Mouse (Mus musculus): ENCODE results near the gene Gm7073. TPM values are rescaled to one million over a fixed set of nuclear protein-coding genes. Genes with fewer than 3 reads are reported as not detected.

Gene Gm7073
- polyA plus RNA-seq, 1 experiment from 2014 or later: not detected

DNA sequence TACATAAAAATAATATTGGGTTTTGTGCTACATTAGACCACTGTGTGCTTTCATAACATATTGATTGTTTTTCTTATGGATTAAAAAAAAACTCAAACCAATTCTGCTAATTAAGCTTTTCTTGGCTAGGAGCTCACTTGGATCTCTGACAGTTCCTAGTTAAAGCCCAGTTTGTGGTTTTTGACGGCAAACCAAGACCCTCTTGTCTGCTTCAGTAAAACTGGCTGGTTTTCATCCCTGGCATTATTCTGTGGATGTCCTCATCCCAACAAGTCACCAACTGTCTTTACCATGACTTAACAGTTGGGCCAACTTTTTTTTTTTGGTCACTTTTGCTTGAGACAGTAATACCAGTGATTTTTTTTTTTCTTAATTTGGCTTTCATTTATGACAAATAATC lies 3.9 kb upstream of the Gm7073 start:
- H3K4me1 ChIP-seq (ENCODE audit: control insufficient read depth, insufficient read depth, low read length): no peaks in the 10 kb centered on the region
- no peaks in the 10 kb centered on the region for H3K27me3 ChIP-seq (replicated peaks; ENCODE audit: control insufficient read depth, insufficient read depth, low read length)
- H3K4me2 ChIP-seq (ENCODE audit: low read length): no peak overlapping the region
- DNase-seq (ENCODE audit: low spot score) (peak; percentile 60), ATAC-seq (no peak)
- WGBS: 34% methylated on average over 1 of the region's 1 CpGs
- no peaks in the 10 kb centered on the region for H3K9me3 ChIP-seq (replicated peaks; ENCODE audit: control insufficient read depth, low read length)
- no peak overlapping the region for H3K27ac ChIP-seq (ENCODE audit: low read depth, low read length)
- no peak overlapping the region for H3K9ac ChIP-seq (ENCODE audit: low read length)
- no peaks in the 10 kb centered on the region for H3K36me3 ChIP-seq (ENCODE audit: control insufficient read depth, insufficient read depth, low read length)
- H3K4me3 ChIP-seq (ENCODE audit: low read depth, low read length): no peak overlapping the region

GRCm38 (mm10) chrX:60503995-60504394 lies 35.1 kb downstream of the Gm7073 start:
- H3K4me3 ChIP-seq (ENCODE audit: low read depth, low read length): no peak overlapping the region
- no peaks in the 10 kb centered on the region for H3K27me3 ChIP-seq (replicated peaks; ENCODE audit: control insufficient read depth, insufficient read depth, low read length)
- H3K9ac ChIP-seq (ENCODE audit: low read length): no peak overlapping the region
- no peak overlapping the region for H3K27ac ChIP-seq (ENCODE audit: low read depth, low read length)
- ATAC-seq (peak; percentile 66; the same call in 1 of the 2 replicates), DNase-seq (ENCODE audit: low spot score) (peak; percentile 52)
- H3K36me3 ChIP-seq (ENCODE audit: control insufficient read depth, insufficient read depth, low read length): no peaks in the 10 kb centered on the region
- no peaks in the 10 kb centered on the region for H3K9me3 ChIP-seq (replicated peaks; ENCODE audit: control insufficient read depth, low read length)
- H3K4me1 ChIP-seq (ENCODE audit: control insufficient read depth, insufficient read depth, low read length): no peaks in the 10 kb centered on the region
- H3K4me2 ChIP-seq (ENCODE audit: low read length): no peak overlapping the region

DNA sequence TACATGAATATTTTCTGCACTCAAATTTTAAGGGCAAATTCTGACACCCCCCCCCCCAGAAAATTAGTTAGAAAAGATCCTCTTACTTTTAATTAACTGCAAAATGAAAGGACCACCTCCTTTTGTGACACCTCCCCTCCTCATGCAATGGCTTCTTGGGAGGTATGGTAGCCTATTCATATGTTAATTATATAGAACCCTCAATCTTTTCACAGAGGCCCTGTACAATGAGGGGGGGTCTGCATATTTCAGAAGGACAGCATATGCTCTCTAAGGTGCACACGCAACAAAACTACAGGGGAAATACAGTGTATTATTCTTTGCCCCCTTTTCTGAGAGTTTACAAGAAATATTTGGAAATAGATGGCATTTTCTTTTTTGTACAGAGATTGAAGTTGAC lies 41.3 kb downstream of the Gm7073 start:
- Histone ChIP-seq H3K4me3 (ENCODE audit: low read depth, low read length) (no peak overlapping the region), H3K9me3 (replicated peaks; ENCODE audit: control insufficient read depth, low read length) (no peaks in the 10 kb centered on the region), H3K36me3 (ENCODE audit: control insufficient read depth, insufficient read depth, low read length) (no peaks in the 10 kb centered on the region), H3K9ac (ENCODE audit: low read length) (no peak overlapping the region), H3K4me1 (ENCODE audit: control insufficient read depth, insufficient read depth, low read length) (no peaks in the 10 kb centered on the region), H3K27me3 (replicated peaks; ENCODE audit: control insufficient read depth, insufficient read depth, low read length) (no peaks in the 10 kb centered on the region), H3K27ac (ENCODE audit: low read depth, low read length) (no peak overlapping the region), H3K4me2 (ENCODE audit: low read length) (no peak overlapping the region)
- DNase-seq (ENCODE audit: low spot score): peak; percentile 33
- ATAC-seq: peak; percentile 80; the same call in 1 of the 2 replicates
- 42% methylated on average over 1 of the region's 1 CpGs for WGBS

- no peaks in the 10 kb centered on the region for H3K9me3 ChIP-seq (replicated peaks; ENCODE audit: control insufficient read depth, low read length)
- H3K27ac ChIP-seq (ENCODE audit: low read depth, low read length): no peak overlapping the region
- H3K4me2 ChIP-seq (ENCODE audit: low read length): no peak overlapping the region
- no peaks in the 10 kb centered on the region for H3K4me1 ChIP-seq (ENCODE audit: control insufficient read depth, insufficient read depth, low read length)
- no peaks in the 10 kb centered on the region for H3K27me3 ChIP-seq (replicated peaks; ENCODE audit: control insufficient read depth, insufficient read depth, low read length)
- H3K9ac ChIP-seq (ENCODE audit: low read length): no peak overlapping the region
- no peak; the same call in 1 of the 2 replicates for ATAC-seq
- H3K4me3 ChIP-seq (ENCODE audit: low read depth, low read length): no peak overlapping the region
- DNase-seq (ENCODE audit: low spot score): peak; percentile 20
- H3K36me3 ChIP-seq (ENCODE audit: control insufficient read depth, insufficient read depth, low read length): no peaks in the 10 kb centered on the region
These were observed 43.7 kb downstream of the Gm7073 start for GRCm38 (mm10) chrX:60495308-60495707.

DNA sequence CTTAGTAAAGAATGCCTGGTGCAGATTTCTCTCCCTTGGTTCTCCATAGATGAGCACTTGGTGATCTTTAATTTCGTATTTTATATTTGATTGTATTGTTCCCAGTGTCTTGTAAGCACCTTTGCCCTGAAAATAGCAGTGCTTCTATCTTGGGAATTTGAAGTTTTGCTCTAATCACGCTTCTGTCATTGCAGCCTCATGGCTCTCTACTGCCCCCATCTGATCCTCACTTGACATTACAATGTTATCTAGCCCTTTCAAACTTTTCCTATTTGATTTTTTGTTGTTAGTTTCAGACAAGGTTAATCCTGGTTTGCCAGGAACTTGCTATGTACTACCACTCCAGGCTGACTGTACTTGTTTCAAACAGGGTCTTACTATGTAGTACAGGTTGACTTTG lies 75.3 kb downstream of the Gm7073 start:
- WGBS: 21% methylated on average over 2 of the region's 2 CpGs
- Histone ChIP-seq H3K9me3 (replicated peaks; ENCODE audit: control insufficient read depth, low read length) (no peaks in the 10 kb centered on the region), H3K27me3 (replicated peaks; ENCODE audit: control insufficient read depth, insufficient read depth, low read length) (no peaks in the 10 kb centered on the region), H3K27ac (ENCODE audit: low read depth, low read length) (no peak overlapping the region), H3K4me3 (ENCODE audit: low read depth, low read length) (no peak overlapping the region), H3K4me1 (ENCODE audit: control insufficient read depth, insufficient read depth, low read length) (no peaks in the 10 kb centered on the region), H3K9ac (ENCODE audit: low read length) (no peak overlapping the region), H3K36me3 (ENCODE audit: control insufficient read depth, insufficient read depth, low read length) (no peaks in the 10 kb centered on the region), H3K4me2 (ENCODE audit: low read length) (no peak overlapping the region)
- DNase-seq (ENCODE audit: low spot score) (peak; percentile 29), ATAC-seq (no peak)

DNA sequence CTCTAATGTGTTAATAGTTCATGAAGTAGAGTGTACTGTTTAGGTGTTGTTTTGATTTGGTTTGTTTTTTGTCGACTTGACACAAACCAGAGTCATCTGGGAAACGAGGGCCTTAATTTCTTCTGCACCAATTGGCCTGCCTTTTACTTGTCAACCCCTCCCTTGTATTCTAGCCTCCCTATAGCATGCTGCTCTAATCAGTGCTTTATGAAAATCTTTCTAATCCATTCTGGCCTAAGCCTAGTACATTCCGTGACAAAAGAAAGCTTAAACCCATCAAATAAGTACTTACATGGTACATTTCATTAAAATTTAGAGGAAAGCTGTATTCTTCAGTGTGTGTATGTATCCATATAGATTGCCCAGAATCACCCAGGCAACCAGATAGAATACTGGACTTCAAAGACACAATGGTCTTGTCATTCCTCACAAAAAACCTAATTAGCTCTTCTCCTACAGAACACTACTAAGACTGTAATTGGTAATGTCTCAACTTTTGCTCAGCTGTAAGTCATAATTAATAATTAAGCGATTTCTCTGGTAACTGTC lies 124.4 kb downstream of the Gm7073 start:
- DNase-seq (ENCODE audit: low spot score) (peak; percentile 22), ATAC-seq (peak; percentile 26; the same call in 1 of the 2 replicates)
- no peak overlapping the region for H3K27ac ChIP-seq (ENCODE audit: low read depth, low read length)
- 30% methylated on average over 4 of the region's 4 CpGs for WGBS
- H3K4me1 ChIP-seq (ENCODE audit: control insufficient read depth, insufficient read depth, low read length): no peaks in the 10 kb centered on the region
- no peaks in the 10 kb centered on the region for H3K9me3 ChIP-seq (replicated peaks; ENCODE audit: control insufficient read depth, low read length)
- H3K27me3 ChIP-seq (replicated peaks; ENCODE audit: control insufficient read depth, insufficient read depth, low read length): no peaks in the 10 kb centered on the region
- no peak overlapping the region for H3K4me3 ChIP-seq (ENCODE audit: low read depth, low read length)
- no peak overlapping the region for H3K9ac ChIP-seq (ENCODE audit: low read length)
- no peak overlapping the region for H3K4me2 ChIP-seq (ENCODE audit: low read length)
- H3K36me3 ChIP-seq (ENCODE audit: control insufficient read depth, insufficient read depth, low read length): no peaks in the 10 kb centered on the region

GRCm38 (mm10) chrX:60405681-60406080 lies 133.4 kb downstream of the Gm7073 start:
- no peaks in the 10 kb centered on the region for H3K36me3 ChIP-seq (ENCODE audit: control insufficient read depth, insufficient read depth, low read length)
- ATAC-seq: no peak
- DNase-seq (ENCODE audit: low spot score): no peak
- H3K27me3 ChIP-seq (replicated peaks; ENCODE audit: control insufficient read depth, insufficient read depth, low read length): no peaks in the 10 kb centered on the region
- 69% methylated on average over 4 of the region's 4 CpGs for WGBS
- peaks cover 4% of the 10 kb centered on the region; the same call in 1 of the 2 replicates for H3K4me1 ChIP-seq (ENCODE audit: control insufficient read depth, insufficient read depth, low read length)
- H3K4me3 ChIP-seq (ENCODE audit: low read depth, low read length): no peak overlapping the region
- H3K4me2 ChIP-seq (ENCODE audit: low read length): no peak overlapping the region
- H3K9me3 ChIP-seq (replicated peaks; ENCODE audit: control insufficient read depth, low read length): no peaks in the 10 kb centered on the region
- H3K9ac ChIP-seq (ENCODE audit: low read length): no peak overlapping the region
- H3K27ac ChIP-seq (ENCODE audit: low read depth, low read length): no peak overlapping the region

GRCm38 (mm10) chrX:60404668-60405044 lies 134.4 kb downstream of the Gm7073 start:
- Histone ChIP-seq H3K4me2 (ENCODE audit: low read length) (peak overlapping the region; percentile 33), H3K9ac (ENCODE audit: low read length) (peak overlapping the region; percentile 91), H3K27me3 (replicated peaks; ENCODE audit: control insufficient read depth, insufficient read depth, low read length) (no peaks in the 10 kb centered on the region), H3K9me3 (replicated peaks; ENCODE audit: control insufficient read depth, low read length) (no peaks in the 10 kb centered on the region), H3K4me1 (ENCODE audit: control insufficient read depth, insufficient read depth, low read length) (peaks cover 4% of the 10 kb centered on the region; the same call in 1 of the 2 replicates), H3K36me3 (ENCODE audit: control insufficient read depth, insufficient read depth, low read length) (no peaks in the 10 kb centered on the region), H3K4me3 (ENCODE audit: low read depth, low read length) (peak overlapping the region; percentile 58), H3K27ac (ENCODE audit: low read depth, low read length) (peak overlapping the region; percentile 90)
- DNase-seq (ENCODE audit: low spot score): peak; percentile 95
- ATAC-seq: peak; percentile 97
- 33% methylated on average over 17 of the region's 17 CpGs for WGBS

GRCm38 (mm10) chrX:60403764-60404667 lies 135.0 kb downstream of the Gm7073 start:
- Histone ChIP-seq H3K4me2 (ENCODE audit: low read length) (peak overlapping the region; percentile 60), H3K4me1 (ENCODE audit: control insufficient read depth, insufficient read depth, low read length) (peaks cover 4% of the 10 kb centered on the region; the same call in 1 of the 2 replicates), H3K4me3 (ENCODE audit: low read depth, low read length) (peak overlapping the region; percentile 58), H3K9me3 (replicated peaks; ENCODE audit: control insufficient read depth, low read length) (no peaks in the 10 kb centered on the region), H3K27ac (ENCODE audit: low read depth, low read length) (peak overlapping the region; percentile 90), H3K9ac (ENCODE audit: low read length) (peak overlapping the region; percentile 91), H3K27me3 (replicated peaks; ENCODE audit: control insufficient read depth, insufficient read depth, low read length) (no peaks in the 10 kb centered on the region), H3K36me3 (ENCODE audit: control insufficient read depth, insufficient read depth, low read length) (no peaks in the 10 kb centered on the region)
- ATAC-seq (peak; percentile 79), DNase-seq (ENCODE audit: low spot score) (peak; percentile 51)
- 25% methylated on average over 56 of the region's 126 CpGs for WGBS

All from forebrain, embryonic 14.5 days (tissue).